Mouse (Mus musculus) ovary, postnatal 10 days (tissue): ENCODE measurements around the gene Hagh.

Source experiments
- DNase-seq: peaks from one replicate; pipeline ENCODE4 v3.0.0; 2022; ENCODE audit warnings: low spot score

The Hagh gene

GRCm38 (mm10) chr17:24850065-24850772 is 10.3 kb downstream of the Hagh start, which contains the start of gene Fahd1:
Gene Fahd1 (minus strand): TSS chr17:24850364.
- DNase-seq: peak; percentile 99

GRCm38 (mm10) chr17:24850773-24851127 is 10.8 kb downstream of the Hagh start:
- DNase-seq: no peak

- DNase-seq: no peak
Measured at GRCm38 (mm10) chr17:24851381-24852125, 11.6 kb downstream of the Hagh start.

- no peak for DNase-seq
Measured at GRCm38 (mm10) chr17:24855838-24856464, 16.0 kb downstream of the Hagh start.

GRCm38 (mm10) chr17:24856589-24856988 is 16.6 kb downstream of the Hagh start:
- DNase-seq: no peak

GRCm38 (mm10) chr17:24857831-24858470 is 18.0 kb downstream of the Hagh start:
- no peak for DNase-seq

- no peak for DNase-seq
Measured at GRCm38 (mm10) chr17:24858967-24859366, 19.0 kb downstream of the Hagh start.

GRCm38 (mm10) chr17:24860076-24860475 is 20.1 kb downstream of the Hagh start:
- no peak for DNase-seq

- DNase-seq: no peak
Measured at GRCm38 (mm10) chr17:24861785-24862184, 21.8 kb downstream of the Hagh start.

GRCm38 (mm10) chr17:24865776-24866175 is 25.8 kb downstream of the Hagh start, which contains the start of gene Igfals:
Gene Igfals (plus strand): TSS chr17:24865997.
- no peak for DNase-seq

GRCm38 (mm10) chr17:24867914-24868313 is 28.0 kb downstream of the Hagh start:
- no peak for DNase-seq

GRCm38 (mm10) chr17:24873695-24874404 is 33.9 kb downstream of the Hagh start:
- no peak for DNase-seq

GRCm38 (mm10) chr17:24874405-24874745 is 34.4 kb downstream of the Hagh start:
- no peak for DNase-seq

- no peak for DNase-seq
Measured at GRCm38 (mm10) chr17:24874989-24875388, 35.0 kb downstream of the Hagh start.

GRCm38 (mm10) chr17:24877336-24878116 is 37.6 kb downstream of the Hagh start:
- DNase-seq: no peak

GRCm38 (mm10) chr17:24878117-24878397 is 38.1 kb downstream of the Hagh start:
- DNase-seq: no peak

GRCm38 (mm10) chr17:24878531-24878930 is 38.6 kb downstream of the Hagh start:
- no peak for DNase-seq

- DNase-seq: no peak
Measured at GRCm38 (mm10) chr17:24881738-24882440, 41.9 kb downstream of the Hagh start.

GRCm38 (mm10) chr17:24884391-24884790 is 44.4 kb downstream of the Hagh start:
- DNase-seq: no peak

- no peak for DNase-seq
Measured at GRCm38 (mm10) chr17:24885356-24886133, 45.6 kb downstream of the Hagh start.
